Mouse (Mus musculus) heart, adult 2 months (tissue): ENCODE measurements around the gene Anks1b. TPM values are rescaled to one million over a fixed set of nuclear protein-coding genes. Genes with fewer than 3 reads are reported as not detected.

ENCODE experiments used
- DNase-seq, 2 experiments: peaks; one replicate each; pipeline ENCODE4 v3.0.0; 2021
- H3K27ac ChIP-seq: fragments of 200-600 bp; 2 replicates; pipeline ENCODE4 v1.8.1; 2022
- H3K27me3 ChIP-seq: fragments of 200-500 bp; 2 replicates; pipeline ENCODE4 v1.6.1; 2012; ENCODE audit warnings: mild to moderate bottlenecking, low read length, inconsistent platforms, mixed read lengths; ENCODE audit not compliant: control insufficient read depth, insufficient read depth
- H3K36me3 ChIP-seq: fragments of 200-500 bp; 2 replicates; pipeline ENCODE4 v1.6.1; 2012; ENCODE audit warnings: low read length, inconsistent platforms; ENCODE audit not compliant: control insufficient read depth, insufficient read depth
- H3K4me1 ChIP-seq: fragments of 200-500 bp; 2 replicates; pipeline ENCODE4 v1.6.1; 2011; ENCODE audit warnings: low read length; ENCODE audit not compliant: control insufficient read depth, insufficient read depth
- H3K4me3 ChIP-seq: fragments of 200-600 bp; 2 replicates; pipeline ENCODE4 v1.8.1; 2022
- H3K79me2 ChIP-seq: fragments of 200-500 bp; replicated peaks from 2 replicates; pipeline ENCODE4 v1.6.1; 2012; ENCODE audit warnings: mild to moderate bottlenecking, inconsistent platforms, low read length, moderate library complexity, mixed read lengths; ENCODE audit not compliant: control insufficient read depth, insufficient read depth
- H3K9ac ChIP-seq: fragments of 200-500 bp; 2 replicates; pipeline ENCODE4 v1.6.1; 2012; ENCODE audit warnings: low read depth, mild to moderate bottlenecking, control low read depth, inconsistent platforms, low read length, mixed read lengths
- CTCF ChIP-seq: fragments of 200-600 bp; IDR thresholded peaks from 2 replicates; pipeline ENCODE4 v1.8.1; 2022; ENCODE audit warnings: antibody characterized with exemption, mild to moderate bottlenecking, moderate library complexity
- EP300 ChIP-seq: fragments of 200-500 bp; IDR thresholded peaks from 2 replicates; pipeline ENCODE4 v1.6.1; 2011; ENCODE audit warnings: low read depth, low read length, control low read depth; ENCODE audit not compliant: insufficient read depth
- POLR2A ChIP-seq: fragments of 200-500 bp; IDR thresholded peaks from 2 replicates; pipeline ENCODE4 v1.6.1; 2011; ENCODE audit warnings: mild to moderate bottlenecking, low read depth, low read length, control low read depth; ENCODE audit not compliant: insufficient read depth
- WGBS: fragments of 180-500 bp; shearing (Covaris S2); methylation state at CpG from one replicate; pipeline ENCODE4 v1.1.7; 2018; 5-methylcytosine and 5-hydroxymethylcytosine counted together
- intact Hi-C: fragments of 180-260 bp; cut with DNase I; formaldehyde crosslinking; loops from one replicate; pipeline ENCODE4 v1.15.1; 2025
- polyA plus RNA-seq: library from polyadenylated mRNA; depleted of rRNA; stranded (reverse); fragments of >200 nt; gene quantifications from 2 replicates; pipeline ENCODE4 v1.2.3, GENCODE M21; 2012
- total RNA-seq, 2 experiments: library from RNA; stranded (reverse); gene quantifications; 2 replicates each; pipeline ENCODE4 v1.2.3; 2021

Gene Anks1b
- total and polyA plus RNA-seq, 3 experiments, result 0.16 to 0.80 (median 0.52) TPM

DNA sequence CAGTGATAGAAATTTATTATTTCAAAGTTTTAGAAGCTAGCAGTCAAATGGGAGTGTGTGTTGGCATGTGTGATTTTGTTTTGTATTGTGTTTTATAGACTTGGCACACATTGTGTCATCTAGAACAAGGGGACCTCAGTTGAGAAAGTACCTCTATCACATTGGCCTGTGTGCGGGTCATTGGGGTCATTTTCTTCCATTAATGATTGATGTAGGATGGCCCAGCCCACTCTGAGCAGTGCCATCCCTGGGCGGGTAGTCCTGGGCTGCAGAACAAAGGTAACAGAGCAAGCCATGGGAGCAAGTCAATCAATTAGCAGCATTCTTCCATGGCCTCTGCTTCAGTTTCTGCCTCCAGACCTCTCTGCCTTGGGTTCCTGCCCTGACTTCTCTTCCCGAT is 34.5 kb upstream of the Anks1b start:
- no peaks in the 10 kb centered on the region for H3K4me1 ChIP-seq
- DNase-seq, result no peak
- WGBS, result 76% methylated on average over 3 of the region's 3 CpGs
- no peak overlapping the region for H3K27ac ChIP-seq
- H3K79me2 ChIP-seq, result no peaks in the 10 kb centered on the region
- H3K9ac ChIP-seq, result no peak overlapping the region
- H3K36me3 ChIP-seq, result no peaks in the 10 kb centered on the region
- no peak for TF ChIP-seq POLR2A
- TF ChIP-seq EP300, result no peak
- no peak for TF ChIP-seq CTCF
- no peak overlapping the region for H3K4me3 ChIP-seq
- H3K27me3 ChIP-seq, result no peaks in the 10 kb centered on the region
- intact Hi-C loops, result no loop called here

- 91% methylated on average over 6 of the region's 6 CpGs for WGBS
- H3K4me1 ChIP-seq, result no peaks in the 10 kb centered on the region
- no peaks in the 10 kb centered on the region for H3K79me2 ChIP-seq
- TF ChIP-seq POLR2A (no peak), CTCF (no peak), EP300 (no peak)
- H3K9ac ChIP-seq, result no peak overlapping the region
- no peaks in the 10 kb centered on the region for H3K27me3 ChIP-seq
- intact Hi-C loops, result no loop called here
- DNase-seq, result no peak
- no peak overlapping the region for H3K27ac ChIP-seq
- no peak overlapping the region for H3K4me3 ChIP-seq
- H3K36me3 ChIP-seq, result no peaks in the 10 kb centered on the region
These were observed 22.4 kb upstream of the Anks1b start for GRCm38 (mm10) chr10:89850951-89851350.

DNA sequence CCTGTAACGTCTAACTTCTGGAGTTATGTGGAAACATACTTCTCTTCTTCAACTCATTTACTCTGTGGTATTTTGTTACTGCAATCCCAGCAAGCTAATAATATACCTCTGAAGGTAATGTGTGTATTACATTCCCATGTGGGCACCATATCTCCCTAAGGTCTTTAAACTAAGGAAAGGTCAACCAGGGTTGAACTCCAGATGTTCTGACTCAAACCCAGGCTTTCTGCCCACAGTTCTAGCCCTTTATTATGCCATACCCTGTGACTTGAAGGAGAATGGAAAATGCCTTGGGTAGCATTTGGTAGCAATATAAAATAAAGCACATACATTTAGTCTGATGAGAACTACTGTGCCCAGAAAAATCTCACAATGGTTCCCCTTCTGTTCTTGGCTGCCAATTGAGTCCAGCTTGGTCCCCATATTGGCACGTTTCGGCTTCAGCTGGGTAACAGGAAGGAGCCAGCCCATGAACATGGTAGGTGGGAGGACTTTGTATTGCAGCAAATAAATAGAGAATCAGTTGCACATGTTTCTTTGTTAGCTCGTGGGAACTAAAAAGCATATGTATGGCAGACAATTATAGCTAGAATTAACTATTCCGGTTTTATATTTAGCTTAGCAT is 17.9 kb upstream of the Anks1b start:
- 78% methylated on average over 5 of the region's 5 CpGs for WGBS
- no peak for DNase-seq
- Histone ChIP-seq H3K4me1 (no peaks in the 10 kb centered on the region), H3K27me3 (no peaks in the 10 kb centered on the region), H3K27ac (no peak overlapping the region), H3K4me3 (no peak overlapping the region), H3K9ac (no peak overlapping the region), H3K79me2 (no peaks in the 10 kb centered on the region), H3K36me3 (no peaks in the 10 kb centered on the region)
- TF ChIP-seq EP300, result no peak
- TF ChIP-seq CTCF, result no peak
- intact Hi-C loops, result no loop called here

DNA sequence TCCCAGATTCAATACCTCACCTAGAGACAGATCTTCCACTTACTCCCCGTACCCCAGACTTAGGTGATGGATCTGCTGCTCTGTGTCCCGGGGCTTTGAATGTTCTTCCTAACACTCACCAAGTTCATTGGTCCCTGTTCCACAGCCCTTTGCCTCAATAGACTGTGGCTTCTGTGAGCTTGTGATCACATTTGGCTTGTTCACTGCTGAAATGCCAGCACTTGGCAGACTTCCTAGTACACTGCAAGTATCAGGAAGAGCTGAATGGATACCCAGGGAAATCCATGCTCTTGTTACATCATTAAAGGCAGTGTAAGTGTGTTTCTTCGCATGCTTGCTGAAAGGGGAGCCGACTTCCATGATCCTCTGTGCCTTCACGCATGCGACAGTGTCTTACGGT is 17.0 kb upstream of the Anks1b start:
- no peak for TF ChIP-seq POLR2A
- TF ChIP-seq CTCF, result no peak
- no peak for TF ChIP-seq EP300
- no peaks in the 10 kb centered on the region for H3K79me2 ChIP-seq
- 92% methylated on average over 7 of the region's 7 CpGs for WGBS
- H3K4me1 ChIP-seq, result no peaks in the 10 kb centered on the region
- no peaks in the 10 kb centered on the region for H3K27me3 ChIP-seq
- H3K36me3 ChIP-seq, result no peaks in the 10 kb centered on the region
- no peak overlapping the region for H3K9ac ChIP-seq
- no peak overlapping the region for H3K4me3 ChIP-seq
- intact Hi-C loops, result no loop called here
- DNase-seq, result no peak
- H3K27ac ChIP-seq, result no peak overlapping the region

- Histone ChIP-seq H3K79me2 (no peaks in the 10 kb centered on the region), H3K27me3 (0 out of 2 replicates have a peak, but pooled peaks cover 3% of the 10 kb centered on the region), H3K4me1 (no peaks in the 10 kb centered on the region; the same call in 1 of the 2 replicates), H3K27ac (no peak overlapping the region), H3K36me3 (no peaks in the 10 kb centered on the region), H3K4me3 (no peak overlapping the region), H3K9ac (no peak overlapping the region)
- WGBS, result 80% methylated on average over 4 of the region's 4 CpGs
- no peak for TF ChIP-seq POLR2A
- no peak for DNase-seq
- intact Hi-C loops, result no loop called here
These were observed 5.1 kb upstream of the Anks1b start for GRCm38 (mm10) chr10:89868211-89868610.

GRCm38 (mm10) chr10:89868836-89869235 is 4.5 kb upstream of the Anks1b start:
- H3K27me3 ChIP-seq, result 0 out of 2 replicates have a peak, but pooled peaks cover 3% of the 10 kb centered on the region
- WGBS, result 55% methylated on average over 3 of the region's 3 CpGs
- no peak for DNase-seq

More at GRCm38 (mm10) chr10:89868836-89869235, 4.5 kb upstream of the Anks1b start:
- intact Hi-C loops, result no loop called here
- H3K79me2 ChIP-seq, result no peaks in the 10 kb centered on the region
- TF ChIP-seq CTCF (no peak), EP300 (no peak), POLR2A (no peak)
- no peaks in the 10 kb centered on the region; the same call in 1 of the 2 replicates for H3K4me1 ChIP-seq
- no peak overlapping the region for H3K9ac ChIP-seq
- no peak overlapping the region for H3K4me3 ChIP-seq
- H3K27ac ChIP-seq, result no peak overlapping the region
- H3K36me3 ChIP-seq, result no peaks in the 10 kb centered on the region
